In the genomic region with DNA sequence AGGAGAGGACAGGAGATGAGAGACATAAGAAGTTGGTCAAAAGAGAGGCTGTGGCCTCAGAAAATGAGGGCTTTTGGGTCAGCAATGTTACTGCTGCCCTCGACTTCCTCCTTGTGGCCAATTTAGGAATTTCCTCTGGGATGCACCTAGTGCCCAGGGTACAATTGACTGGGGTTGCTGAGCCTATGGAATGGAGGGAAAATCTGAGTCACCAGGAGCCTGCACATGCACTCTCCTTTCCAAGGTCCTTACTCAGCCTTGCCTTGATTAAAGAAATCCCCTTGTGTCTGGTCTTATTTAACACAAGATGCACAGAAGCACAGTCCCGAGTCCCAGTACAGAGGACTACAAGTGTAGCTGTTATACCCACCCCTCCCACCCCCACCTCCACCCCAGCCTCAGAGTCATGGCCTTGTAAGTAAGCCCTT, we compare ENCODE assay signal across 9 mouse cellular contexts.
DNase-seq lines count a peak whose midpoint lies in the region; ATAC-seq and TF ChIP-seq lines count a peak whose summit lies in the region.
"Had no signal": no experiment of that assay in that cellular context is flagged by ENCODE, and none has a peak within 500 bp of the region (broad histone marks: within the 10 kb centered on the region; RNA-seq: fewer than 3 reads in every experiment).

No protein-coding gene starts in this region.

- H3K4me3 ChIP-seq in layer of hippocampus, adult 2 months: no peak overlapping the region
- no peak overlapping the region for H3K4me3 ChIP-seq in forebrain, embryonic 11.5 days (ENCODE audit: low read depth, low read length)
- no peak overlapping the region for H3K4me3 ChIP-seq in hindbrain, postnatal 0 days (ENCODE audit: low read length)
- no peak overlapping the region for H3K4me3 ChIP-seq in limb, embryonic 14.5 days (replicated peaks; ENCODE audit: low read length)
- no peak overlapping the region for H3K4me3 ChIP-seq in neural tube, embryonic 13.5 days
- H3K4me3 ChIP-seq: liver, embryonic 13.5 days had no signal

- no peak overlapping the region for H3K9ac ChIP-seq in forebrain, embryonic 11.5 days (ENCODE audit: low read length)
- no peak overlapping the region for H3K9ac ChIP-seq in hindbrain, postnatal 0 days (replicated peaks; ENCODE audit: low read length)
- no peak overlapping the region for H3K9ac ChIP-seq in limb, embryonic 14.5 days (ENCODE audit: low read depth, low read length, severe bottlenecking)
- H3K9ac ChIP-seq in neural tube, embryonic 13.5 days: no peak overlapping the region
- H3K9ac ChIP-seq: liver, embryonic 13.5 days had no signal

- H3K4me2 ChIP-seq in forebrain, embryonic 11.5 days (ENCODE audit: low read depth, low read length, severe bottlenecking): no peak overlapping the region
- H3K4me2 ChIP-seq in hindbrain, postnatal 0 days (ENCODE audit: low read depth, low read length): no peak overlapping the region
- H3K4me2 ChIP-seq in limb, embryonic 14.5 days (replicated peaks; ENCODE audit: low read depth, low read length, severe bottlenecking): no peak overlapping the region
- H3K4me2 ChIP-seq in neural tube, embryonic 13.5 days: no peak overlapping the region
- H3K4me2 ChIP-seq: liver, embryonic 13.5 days had no signal

- no peak for TF ChIP-seq POLR2A in limb, embryonic 14.5 days (IDR thresholded peaks at IDR 0.05; ENCODE audit: borderline replicate concordance, extremely low read depth, insufficient read depth, insufficient read length)

- peak; percentile 83 for TF ChIP-seq CTCF in layer of hippocampus, adult 2 months (conservative IDR thresholded peaks at IDR 0.05)
- TF ChIP-seq CTCF in hindbrain, postnatal 0 days (IDR thresholded peaks at IDR 0.05; ENCODE audit: low read depth): peak; percentile 78

- no peaks in the 10 kb centered on the region for H3K27me3 ChIP-seq in forebrain, embryonic 11.5 days (ENCODE audit: control insufficient read depth, insufficient read depth, low read length)
- H3K27me3 ChIP-seq in hindbrain, postnatal 0 days (ENCODE audit: insufficient read depth, low read length): no peaks in the 10 kb centered on the region
- H3K27me3 ChIP-seq in limb, embryonic 14.5 days (ENCODE audit: control insufficient read depth, insufficient read depth, low read length): no peaks in the 10 kb centered on the region
- H3K27me3 ChIP-seq in neural tube, embryonic 13.5 days: no peaks in the 10 kb centered on the region
- H3K27me3 ChIP-seq: liver, embryonic 13.5 days had no signal

- no peak for DNase-seq in layer of hippocampus, adult 2 months (ENCODE audit: low spot score in 2 of 2)
- no peak for DNase-seq in layer of hippocampus, adult 9-11 months
- DNase-seq in adrenal gland, adult 8-10 months: peak; percentile 53
- DNase-seq in forebrain, embryonic 11.5 days (ENCODE audit: low spot score): peak; percentile 65
- peak; percentile 65 for DNase-seq in hindbrain, postnatal 0 days (ENCODE audit: low spot score)
- peak; percentile 63 for DNase-seq in limb, embryonic 14.5 days (ENCODE audit: low spot score)
- DNase-seq in thymus, postnatal 25 days: no peak
- DNase-seq: liver, embryonic 13.5 days had no signal

- WGBS in forebrain, embryonic 11.5 days: 28% methylated on average over 2 of the region's 2 CpGs
- WGBS in hindbrain, postnatal 0 days: 35% methylated on average over 2 of the region's 2 CpGs
- 39% methylated on average over 2 of the region's 2 CpGs for WGBS in limb, embryonic 14.5 days
- 49% methylated on average over 2 of the region's 2 CpGs for WGBS in neural tube, embryonic 13.5 days

- no peaks in the 10 kb centered on the region for H3K36me3 ChIP-seq in forebrain, embryonic 11.5 days (ENCODE audit: control insufficient read depth, insufficient read depth, low read length)
- no peaks in the 10 kb centered on the region for H3K36me3 ChIP-seq in hindbrain, postnatal 0 days (ENCODE audit: insufficient read depth, low read length)
- no peaks in the 10 kb centered on the region for H3K36me3 ChIP-seq in limb, embryonic 14.5 days (ENCODE audit: control insufficient read depth, insufficient read depth, low read length)
- H3K36me3 ChIP-seq in neural tube, embryonic 13.5 days: no peaks in the 10 kb centered on the region
- H3K36me3 ChIP-seq: liver, embryonic 13.5 days had no signal

- H3K4me1 ChIP-seq in forebrain, embryonic 11.5 days (replicated peaks; ENCODE audit: control insufficient read depth, insufficient read depth, low read length): no peaks in the 10 kb centered on the region
- no peaks in the 10 kb centered on the region for H3K4me1 ChIP-seq in hindbrain, postnatal 0 days (ENCODE audit: insufficient read depth, low read length)
- no peaks in the 10 kb centered on the region for H3K4me1 ChIP-seq in limb, embryonic 14.5 days (ENCODE audit: control insufficient read depth, insufficient read depth, low read length)
- 0 out of 2 replicates have a peak, but pooled peaks cover 3% of the 10 kb centered on the region for H3K4me1 ChIP-seq in neural tube, embryonic 13.5 days (replicated peaks)
- H3K4me1 ChIP-seq: liver, embryonic 13.5 days had no signal

- H3K27ac ChIP-seq in layer of hippocampus, adult 2 months: no peak overlapping the region
- H3K27ac ChIP-seq in forebrain, embryonic 11.5 days (ENCODE audit: low read depth, low read length): no peak overlapping the region
- H3K27ac ChIP-seq in hindbrain, postnatal 0 days: no peak overlapping the region
- H3K27ac ChIP-seq in limb, embryonic 14.5 days (replicated peaks; ENCODE audit: low read depth, low read length): no peak overlapping the region
- H3K27ac ChIP-seq in neural tube, embryonic 13.5 days (replicated peaks): no peak overlapping the region
- H3K27ac ChIP-seq: liver, embryonic 13.5 days had no signal

- no peaks in the 10 kb centered on the region for H3K9me3 ChIP-seq in forebrain, embryonic 11.5 days (ENCODE audit: control insufficient read depth, low read length)
- H3K9me3 ChIP-seq in hindbrain, postnatal 0 days (ENCODE audit: low read length): no peaks in the 10 kb centered on the region
- no peaks in the 10 kb centered on the region for H3K9me3 ChIP-seq in limb, embryonic 14.5 days (ENCODE audit: control insufficient read depth, low read length)
- H3K9me3 ChIP-seq in neural tube, embryonic 13.5 days: no peaks in the 10 kb centered on the region
- H3K9me3 ChIP-seq: liver, embryonic 13.5 days had no signal

- ATAC-seq in forebrain, embryonic 11.5 days (replicated peaks; ENCODE audit: low FRiP score): peak; percentile 81
- peak; percentile 64 for ATAC-seq in hindbrain, postnatal 0 days
- ATAC-seq in limb, embryonic 14.5 days (ENCODE audit: low FRiP score, low read depth): peak; percentile 57
- ATAC-seq in neural tube, embryonic 13.5 days (ENCODE audit: low read depth): peak; percentile 50; the same call in 1 of the 2 replicates

Comparison
In these comparisons a context has a peak if more than half of its experiments do, and no peak if none do; other contexts are left out.
1. DNase-seq: peak in adrenal gland, adult 8-10 months (single experiment), forebrain, embryonic 11.5 days (single experiment), hindbrain, postnatal 0 days (single experiment) and limb, embryonic 14.5 days (single experiment); none in layer of hippocampus, adult 2 months (0 of 2), layer of hippocampus, adult 9-11 months (single experiment) and thymus, postnatal 25 days (single experiment).
2. Peak in every context shown above with its lines, with median percentiles within 50 percentile points of each other: ATAC-seq.